Mouse (Mus musculus): ENCODE measurements around the gene Sash1. TPM values are rescaled to one million over a fixed set of nuclear protein-coding genes. Genes with fewer than 3 reads are reported as not detected.

Gene Sash1
- total RNA-seq, 2 experiments from 2014 or later = 0.38 to 1.6 TPM

- no peak for ATAC-seq (replicated peaks; ENCODE audit: low FRiP score, poor library complexity, severe bottlenecking)
Observed at GRCm38 (mm10) chr10:8860655-8861054, 25.2 kb downstream of the Sash1 start.

GRCm38 (mm10) chr10:8858718-8859117 is 27.2 kb downstream of the Sash1 start:
- no peak for ATAC-seq (replicated peaks; ENCODE audit: low FRiP score, poor library complexity, severe bottlenecking)

GRCm38 (mm10) chr10:8856942-8857341 is 28.9 kb downstream of the Sash1 start:
- no peak for ATAC-seq (replicated peaks; ENCODE audit: low FRiP score, poor library complexity, severe bottlenecking)

GRCm38 (mm10) chr10:8853326-8853725 is 32.5 kb downstream of the Sash1 start:
- no peak for ATAC-seq (replicated peaks; ENCODE audit: low FRiP score, poor library complexity, severe bottlenecking)

- no peak for ATAC-seq (replicated peaks; ENCODE audit: low FRiP score, poor library complexity, severe bottlenecking)
Observed at GRCm38 (mm10) chr10:8851625-8852024, 34.2 kb downstream of the Sash1 start.

GRCm38 (mm10) chr10:8847974-8848373 is 37.9 kb downstream of the Sash1 start:
- no peak for ATAC-seq (replicated peaks; ENCODE audit: low FRiP score, poor library complexity, severe bottlenecking)

GRCm38 (mm10) chr10:8846258-8846657 is 39.6 kb downstream of the Sash1 start:
- ATAC-seq (replicated peaks; ENCODE audit: low FRiP score, poor library complexity, severe bottlenecking) = no peak

GRCm38 (mm10) chr10:8845230-8845770 is 40.6 kb downstream of the Sash1 start:
- ATAC-seq (replicated peaks; ENCODE audit: low FRiP score, poor library complexity, severe bottlenecking) = no peak

GRCm38 (mm10) chr10:8839956-8840355 is 45.9 kb downstream of the Sash1 start:
- ATAC-seq (replicated peaks; ENCODE audit: low FRiP score, poor library complexity, severe bottlenecking) = no peak

GRCm38 (mm10) chr10:8833816-8834464 is 51.9 kb downstream of the Sash1 start:
- ATAC-seq (replicated peaks; ENCODE audit: low FRiP score, poor library complexity, severe bottlenecking) = no peak

GRCm38 (mm10) chr10:8826303-8826702 is 59.6 kb downstream of the Sash1 start:
- ATAC-seq (replicated peaks; ENCODE audit: low FRiP score, poor library complexity, severe bottlenecking) = no peak

GRCm38 (mm10) chr10:8825874-8826273 is 60.0 kb downstream of the Sash1 start:
- no peak for ATAC-seq (replicated peaks; ENCODE audit: low FRiP score, poor library complexity, severe bottlenecking)

GRCm38 (mm10) chr10:8818066-8818465 is 67.8 kb downstream of the Sash1 start:
- no peak for ATAC-seq (replicated peaks; ENCODE audit: low FRiP score, poor library complexity, severe bottlenecking)

- no peak for ATAC-seq (replicated peaks; ENCODE audit: low FRiP score, poor library complexity, severe bottlenecking)
Observed at GRCm38 (mm10) chr10:8813984-8814578, 71.8 kb downstream of the Sash1 start.

GRCm38 (mm10) chr10:8813259-8813658 is 72.6 kb downstream of the Sash1 start:
- no peak for ATAC-seq (replicated peaks; ENCODE audit: low FRiP score, poor library complexity, severe bottlenecking)

GRCm38 (mm10) chr10:8812807-8813206 is 73.1 kb downstream of the Sash1 start:
- ATAC-seq (replicated peaks; ENCODE audit: low FRiP score, poor library complexity, severe bottlenecking) = no peak

- ATAC-seq (replicated peaks; ENCODE audit: low FRiP score, poor library complexity, severe bottlenecking) = no peak
Observed at GRCm38 (mm10) chr10:8811261-8812039, 74.4 kb downstream of the Sash1 start.

- no peak for ATAC-seq (replicated peaks; ENCODE audit: low FRiP score, poor library complexity, severe bottlenecking)
Observed at GRCm38 (mm10) chr10:8810496-8810895, 75.4 kb downstream of the Sash1 start.

- ATAC-seq (replicated peaks; ENCODE audit: low FRiP score, poor library complexity, severe bottlenecking) = no peak
Observed at GRCm38 (mm10) chr10:8808383-8808782, 77.5 kb downstream of the Sash1 start.

GRCm38 (mm10) chr10:8807581-8807980 is 78.3 kb downstream of the Sash1 start:
- no peak for ATAC-seq (replicated peaks; ENCODE audit: low FRiP score, poor library complexity, severe bottlenecking)

- ATAC-seq (replicated peaks; ENCODE audit: low FRiP score, poor library complexity, severe bottlenecking) = no peak
Observed at GRCm38 (mm10) chr10:8805402-8805801, 80.5 kb downstream of the Sash1 start.

All from erythroblast, adult 5-6 weeks (primary cell).